In genomic region chr5:24990460-24990859, GRCm38 (mm10) we compare ENCODE assay signal across 17 mouse cellular contexts.
DNase-seq lines count a peak whose midpoint lies in the region; ATAC-seq and TF ChIP-seq lines count a peak whose summit lies in the region.
"Had no signal": no experiment of that assay in that cellular context is flagged by ENCODE, and none has a peak within 500 bp of the region (broad histone marks: within the 10 kb centered on the region; RNA-seq: fewer than 3 reads in every experiment).

No protein-coding gene starts in this region.

- no peak for ATAC-seq in heart, embryonic 15.5 days (replicated peaks; ENCODE audit: insufficient number of reproducible peaks, insufficient read depth, low FRiP score, low read depth)
- ATAC-seq: forebrain, embryonic 13.5 days; forebrain, postnatal 0 days; intestine, embryonic 15.5 days had no signal

- no peak overlapping the region for H3K27ac ChIP-seq in cerebellum, adult 2 months (ENCODE audit: insufficient read depth, low read length)
- H3K27ac ChIP-seq in heart, embryonic 15.5 days: peak overlapping the region; percentile 48; the same call in 1 of the 2 replicates
- H3K27ac ChIP-seq: embryonic facial prominence, embryonic 10.5 days; forebrain, embryonic 13.5 days; hindbrain, embryonic 14.5 days; intestine, embryonic 15.5 days had no signal

- H3K27me3 ChIP-seq in cerebellum, adult 2 months (ENCODE audit: control insufficient read depth, insufficient read depth, low read length): no peaks in the 10 kb centered on the region
- no peaks in the 10 kb centered on the region for H3K27me3 ChIP-seq in heart, embryonic 15.5 days
- H3K27me3 ChIP-seq: forebrain, embryonic 13.5 days; intestine, embryonic 15.5 days had no signal

- H3K36me3 ChIP-seq in heart, embryonic 15.5 days: no peaks in the 10 kb centered on the region
- H3K36me3 ChIP-seq: embryonic facial prominence, embryonic 10.5 days; hindbrain, embryonic 10.5 days; intestine, embryonic 15.5 days had no signal

- 14% methylated on average over 5 of the region's 5 CpGs for WGBS in cerebellum, adult 2 months
- 66% methylated on average over 5 of the region's 5 CpGs for WGBS in heart, embryonic 15.5 days

- no peak overlapping the region for H3K4me2 ChIP-seq in heart, embryonic 15.5 days
- H3K4me2 ChIP-seq: forebrain, embryonic 13.5 days; hindbrain, embryonic 14.5 days had no signal

- intact Hi-C loops in heart, postnatal 36 days (cut with DNase I): no loop called here

- H3K9me3 ChIP-seq in heart, embryonic 15.5 days (replicated peaks): no peaks in the 10 kb centered on the region
- H3K9me3 ChIP-seq: embryonic facial prominence, embryonic 10.5 days; forebrain, embryonic 13.5 days; hindbrain, embryonic 10.5 days; intestine, embryonic 15.5 days had no signal

- H3K9ac ChIP-seq in heart, embryonic 15.5 days: no peak overlapping the region
- H3K9ac ChIP-seq: forebrain, embryonic 13.5 days; forebrain, postnatal 0 days; hindbrain, embryonic 14.5 days; intestine, embryonic 15.5 days had no signal

- no peak for TF ChIP-seq POLR2A in cerebellum, adult 2 months (IDR thresholded peaks at IDR 0.05; ENCODE audit: borderline replicate concordance, insufficient read depth, low read length)

- peak; percentile 52 to 53 for DNase-seq in cerebellum, adult 2 months
- DNase-seq in cerebellum, adult 8-10 months: no peak
- DNase-seq in heart, postnatal 36 days: no peak
- DNase-seq in cerebellum, adult 9-11 months: peak; percentile 63
- peak; percentile 39 to 57 for DNase-seq in cerebellum, postnatal 25 days
- DNase-seq in MN1 (ENCODE audit: low spot score): no peak
- DNase-seq: adrenal gland, adult 8-10 months; forebrain, postnatal 0 days; gastrocnemius, postnatal 14 days; heart, postnatal 14 days; kidney, adult 18-20 months had no signal

- TF ChIP-seq CTCF in cerebellum, adult 2 months (IDR thresholded peaks at IDR 0.05; ENCODE audit: borderline replicate concordance, insufficient read depth, low read depth, low read length): no peak

- no peak overlapping the region for H3K4me3 ChIP-seq in cerebellum, adult 2 months (replicated peaks; ENCODE audit: insufficient read depth, low read depth, low read length)
- H3K4me3 ChIP-seq in heart, embryonic 15.5 days: no peak overlapping the region
- H3K4me3 ChIP-seq: embryonic facial prominence, embryonic 10.5 days; forebrain, embryonic 13.5 days; hindbrain, embryonic 10.5 days; intestine, embryonic 15.5 days had no signal

- H3K4me1 ChIP-seq in cerebellum, adult 2 months (ENCODE audit: control insufficient read depth, insufficient read depth, low read length): peaks cover 28% of the 10 kb centered on the region
- peaks cover 66% of the 10 kb centered on the region for H3K4me1 ChIP-seq in heart, embryonic 15.5 days (replicated peaks)

Comparison
In these comparisons a context has a peak if more than half of its experiments do, and no peak if none do; other contexts are left out.
1. DNase-seq: peak in cerebellum, adult 2 months (2 of 2), cerebellum, adult 9-11 months (single experiment) and cerebellum, postnatal 25 days (2 of 2); none in cerebellum, adult 8-10 months (single experiment), heart, postnatal 36 days (0 of 2) and MN1 (single experiment).